Mouse (Mus musculus): ENCODE measurements around the gene Gpr157. TPM values are rescaled to one million over a fixed set of nuclear protein-coding genes. Genes with fewer than 3 reads are reported as not detected.
A peak's percentile ranks its signal among the peaks of the same experiment; 100 is the strongest.

The Gpr157 gene
- polyA plus RNA-seq, 1 experiment, result 5.1 TPM

DNA sequence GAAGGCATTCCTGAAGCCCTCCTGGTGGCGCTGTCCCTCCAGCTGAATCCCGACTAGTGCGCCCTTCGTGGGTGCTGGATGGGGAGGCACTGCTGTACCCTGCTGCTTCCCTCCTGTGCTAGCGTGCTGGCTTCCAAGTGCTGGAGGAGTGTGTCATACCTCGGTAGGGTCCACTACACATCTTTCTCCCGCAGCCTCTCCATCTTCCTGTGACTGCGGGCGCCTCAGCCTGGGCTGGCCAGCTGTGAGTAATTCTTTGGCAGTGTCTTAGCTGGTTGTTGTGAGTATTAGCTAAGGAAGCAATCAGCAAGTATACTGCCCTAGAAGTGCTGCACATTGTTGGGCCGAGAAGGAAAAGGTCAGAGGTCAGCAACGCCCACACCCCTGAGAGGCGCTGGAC, 18.9 kb upstream of the Gpr157 start:
- H3K27ac ChIP-seq (ENCODE audit: insufficient read depth, low read depth, low read length), result no peak overlapping the region
- no peak overlapping the region for H3K4me3 ChIP-seq (ENCODE audit: insufficient read depth, low read length)
- no peak for TF ChIP-seq POLR2A (IDR thresholded peaks at IDR 0.05; ENCODE audit: borderline replicate concordance, low read depth, low read length)
- no peak for TF ChIP-seq CTCF (IDR thresholded peaks at IDR 0.05; ENCODE audit: low read depth, low read length)
- peaks cover 19% of the 10 kb centered on the region for H3K4me1 ChIP-seq (ENCODE audit: control insufficient read depth, insufficient read depth, low read length)

DNA sequence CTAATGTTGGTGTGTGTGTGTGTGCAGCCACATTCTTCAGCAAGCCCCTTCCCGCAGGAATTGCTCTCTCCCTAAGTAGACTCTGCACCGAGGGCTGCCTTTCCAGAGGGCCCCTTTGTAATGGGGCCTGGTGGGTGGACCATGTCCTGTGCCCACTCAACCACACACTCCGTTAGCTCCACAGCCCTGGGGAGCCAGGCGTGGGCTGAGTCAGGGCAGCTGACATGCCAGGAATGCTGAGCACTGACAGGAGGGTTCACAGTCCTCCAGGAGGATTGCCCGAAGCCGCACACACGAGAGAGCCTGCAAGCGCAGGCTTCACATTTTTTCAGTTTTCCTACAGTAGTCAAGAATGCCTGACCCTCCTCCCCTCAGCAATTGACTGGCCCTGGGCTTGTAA, 17.0 kb upstream of the Gpr157 start:
- TF ChIP-seq CTCF (IDR thresholded peaks at IDR 0.05; ENCODE audit: low read depth, low read length) (no peak), POLR2A (IDR thresholded peaks at IDR 0.05; ENCODE audit: borderline replicate concordance, low read depth, low read length) (no peak)
- Histone ChIP-seq H3K4me1 (ENCODE audit: control insufficient read depth, insufficient read depth, low read length) (peaks cover 8% of the 10 kb centered on the region), H3K4me3 (ENCODE audit: insufficient read depth, low read length) (no peak overlapping the region), H3K27ac (ENCODE audit: insufficient read depth, low read depth, low read length) (no peak overlapping the region)

DNA sequence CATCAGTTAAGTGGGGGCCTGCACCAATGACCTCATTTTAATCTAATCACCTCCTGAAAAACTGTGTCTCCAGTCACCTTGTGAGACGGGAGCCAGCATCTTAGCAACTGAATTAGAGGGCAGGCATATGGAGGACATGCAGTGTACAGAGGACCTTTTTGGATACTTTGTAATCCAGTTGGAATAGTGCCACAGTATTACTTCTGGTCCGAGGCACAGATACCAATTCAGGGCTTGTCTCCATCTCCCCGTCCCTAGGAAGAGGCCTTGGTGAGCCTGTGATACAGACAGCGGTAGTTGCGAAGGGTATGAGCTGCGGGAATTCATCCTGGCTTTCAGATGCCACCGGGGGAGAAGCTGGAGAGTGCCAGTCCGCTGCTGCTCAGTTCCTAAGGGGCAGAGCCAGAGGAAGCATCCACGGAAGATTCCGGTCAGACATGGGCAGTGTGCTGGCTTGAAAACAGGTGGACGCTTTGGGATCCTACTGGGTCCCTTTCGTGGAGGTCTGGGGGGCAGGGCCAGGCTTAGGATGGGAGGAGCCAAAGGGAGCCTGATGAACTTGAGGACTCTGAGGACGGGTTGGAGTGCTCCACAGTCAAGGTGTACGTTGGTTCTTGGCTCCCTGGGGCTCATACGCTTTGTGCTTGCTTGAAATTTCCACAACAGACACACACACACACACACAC, 14.6 kb upstream of the Gpr157 start:
- H3K4me3 ChIP-seq (ENCODE audit: insufficient read depth, low read length), result no peak overlapping the region
- TF ChIP-seq CTCF (IDR thresholded peaks at IDR 0.05; ENCODE audit: low read depth, low read length) (no peak), POLR2A (IDR thresholded peaks at IDR 0.05; ENCODE audit: borderline replicate concordance, low read depth, low read length) (no peak)
- no peak overlapping the region for H3K27ac ChIP-seq (ENCODE audit: insufficient read depth, low read depth, low read length)
- H3K4me1 ChIP-seq (ENCODE audit: control insufficient read depth, insufficient read depth, low read length), result peaks cover 16% of the 10 kb centered on the region

DNA sequence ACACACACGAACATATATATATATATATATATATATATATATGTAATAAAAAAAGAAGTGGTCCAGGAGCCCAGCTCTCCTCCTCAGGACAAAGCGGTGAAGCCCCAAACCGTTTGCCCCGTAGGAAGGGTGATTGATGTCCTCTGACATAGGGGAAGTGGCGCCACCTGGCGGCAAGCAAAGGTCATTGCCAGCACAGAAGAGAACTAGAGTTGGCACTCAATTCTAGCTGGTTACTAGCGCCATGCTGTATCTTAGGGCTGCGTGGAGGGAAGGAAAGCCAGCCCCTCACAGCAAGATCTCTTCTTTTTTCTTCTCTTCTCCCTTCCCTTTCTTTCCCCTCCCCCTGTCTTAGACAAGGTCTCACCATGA, 14.1 kb upstream of the Gpr157 start:
- Histone ChIP-seq H3K4me3 (ENCODE audit: insufficient read depth, low read length) (no peak overlapping the region), H3K4me1 (ENCODE audit: control insufficient read depth, insufficient read depth, low read length) (peaks cover 16% of the 10 kb centered on the region), H3K27ac (ENCODE audit: insufficient read depth, low read depth, low read length) (no peak overlapping the region)
- TF ChIP-seq POLR2A (IDR thresholded peaks at IDR 0.05; ENCODE audit: borderline replicate concordance, low read depth, low read length) (no peak), CTCF (IDR thresholded peaks at IDR 0.05; ENCODE audit: low read depth, low read length) (peak; percentile 82; the same call in 1 of the 2 replicates)

DNA sequence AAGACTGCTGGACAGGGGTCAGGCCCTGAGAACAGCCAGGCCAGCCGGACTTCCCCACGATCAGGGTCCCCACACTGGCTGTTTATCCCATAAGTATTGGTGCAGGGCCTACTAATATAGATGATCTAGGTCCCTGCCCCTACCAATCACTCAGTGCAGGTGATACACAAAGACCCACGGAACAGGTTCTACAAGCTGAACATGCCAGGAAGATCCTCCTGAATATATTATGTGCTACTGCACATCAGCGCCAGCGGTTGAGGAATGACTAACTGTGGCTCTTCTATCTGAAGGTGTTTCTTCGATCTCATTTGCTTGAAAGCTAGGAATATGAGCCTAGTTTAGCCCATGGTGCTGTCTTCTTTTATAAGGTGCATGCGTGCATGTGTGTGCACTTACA, 11.8 kb upstream of the Gpr157 start:
- peak overlapping the region; percentile 65 for H3K27ac ChIP-seq (ENCODE audit: insufficient read depth, low read depth, low read length)
- peaks cover 34% of the 10 kb centered on the region for H3K4me1 ChIP-seq (ENCODE audit: control insufficient read depth, insufficient read depth, low read length)
- TF ChIP-seq POLR2A (IDR thresholded peaks at IDR 0.05; ENCODE audit: borderline replicate concordance, low read depth, low read length) (no peak), CTCF (IDR thresholded peaks at IDR 0.05; ENCODE audit: low read depth, low read length) (no peak)
- no peak overlapping the region for H3K4me3 ChIP-seq (ENCODE audit: insufficient read depth, low read length)

DNA sequence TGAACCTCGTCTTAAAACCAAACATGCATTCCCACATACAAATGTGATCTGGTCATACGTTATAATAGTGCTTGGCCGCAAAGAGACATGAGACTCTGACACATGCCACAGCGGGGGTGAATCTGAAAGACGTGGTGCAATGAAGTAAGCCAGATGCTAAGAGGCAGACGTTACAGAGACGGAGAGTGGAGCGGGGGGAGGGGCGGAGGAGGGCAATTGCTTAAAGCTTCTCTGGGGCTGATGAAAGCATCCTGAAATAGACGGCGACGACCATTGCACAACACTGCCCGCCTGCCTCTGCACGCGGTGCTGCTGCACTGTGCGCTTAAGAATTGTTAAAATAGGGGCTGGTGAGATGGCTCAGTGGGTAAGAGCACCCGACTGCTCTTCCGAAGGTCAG, 11.0 kb upstream of the Gpr157 start:
- Histone ChIP-seq H3K4me1 (ENCODE audit: control insufficient read depth, insufficient read depth, low read length) (peaks cover 39% of the 10 kb centered on the region), H3K4me3 (ENCODE audit: insufficient read depth, low read length) (0 out of 2 replicates have a peak overlapping the region, but pooled peaks have one; percentile 0), H3K27ac (ENCODE audit: insufficient read depth, low read depth, low read length) (peak overlapping the region; percentile 65)
- TF ChIP-seq POLR2A (IDR thresholded peaks at IDR 0.05; ENCODE audit: borderline replicate concordance, low read depth, low read length) (no peak), CTCF (IDR thresholded peaks at IDR 0.05; ENCODE audit: low read depth, low read length) (no peak)

DNA sequence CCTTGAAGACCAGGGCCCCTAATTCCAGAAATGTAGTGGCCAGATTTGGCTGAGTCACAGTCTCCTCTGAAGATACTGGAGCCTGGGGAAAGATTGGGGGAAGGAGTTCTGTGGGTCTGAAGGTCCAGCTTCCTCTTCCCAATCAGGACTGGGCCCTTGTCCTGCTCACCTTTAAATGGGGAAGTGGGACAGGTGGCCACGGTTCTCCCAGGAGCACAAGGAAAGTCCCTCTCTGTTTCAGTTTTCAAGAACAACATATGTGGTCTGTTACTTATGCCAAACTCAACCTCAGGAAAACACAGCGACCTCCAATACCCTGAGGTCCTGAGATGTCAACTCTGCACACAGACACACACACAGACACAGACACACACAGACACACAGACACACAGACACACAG, 8.5 kb upstream of the Gpr157 start:
- 0 out of 2 replicates have a peak, but pooled peaks have one; percentile 3 for TF ChIP-seq CTCF (IDR thresholded peaks at IDR 0.05; ENCODE audit: low read depth, low read length)
- no peak for TF ChIP-seq POLR2A (IDR thresholded peaks at IDR 0.05; ENCODE audit: borderline replicate concordance, low read depth, low read length)
- peak overlapping the region; percentile 67 for H3K27ac ChIP-seq (ENCODE audit: insufficient read depth, low read depth, low read length)
- H3K4me3 ChIP-seq (ENCODE audit: insufficient read depth, low read length), result no peak overlapping the region
- peaks cover 47% of the 10 kb centered on the region for H3K4me1 ChIP-seq (ENCODE audit: control insufficient read depth, insufficient read depth, low read length)

DNA sequence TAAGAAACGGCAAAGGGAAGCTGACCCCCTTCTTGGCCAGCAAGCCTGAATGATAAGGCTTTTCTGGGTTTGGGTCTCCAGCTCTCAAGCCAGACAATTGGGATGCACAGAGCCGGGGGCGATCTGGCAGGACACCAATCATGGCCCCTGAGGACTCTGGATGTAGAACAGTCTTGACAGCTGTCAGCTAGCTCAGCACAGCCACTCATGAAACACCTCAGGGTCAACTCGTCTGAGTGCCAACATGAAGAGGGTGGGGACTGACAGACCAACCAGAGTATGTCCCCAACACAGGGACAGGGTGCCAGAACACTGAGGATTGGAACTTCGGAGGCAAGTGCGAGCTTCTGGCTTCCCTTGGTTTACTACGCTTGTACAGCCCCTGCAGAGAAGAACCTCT, 7.9 kb upstream of the Gpr157 start:
- peaks cover 47% of the 10 kb centered on the region for H3K4me1 ChIP-seq (ENCODE audit: control insufficient read depth, insufficient read depth, low read length)
- no peak overlapping the region for H3K4me3 ChIP-seq (ENCODE audit: insufficient read depth, low read length)
- H3K27ac ChIP-seq (ENCODE audit: insufficient read depth, low read depth, low read length), result peak overlapping the region; percentile 83; the same call in 1 of the 2 replicates
- TF ChIP-seq POLR2A (IDR thresholded peaks at IDR 0.05; ENCODE audit: borderline replicate concordance, low read depth, low read length) (no peak), CTCF (IDR thresholded peaks at IDR 0.05; ENCODE audit: low read depth, low read length) (no peak)

DNA sequence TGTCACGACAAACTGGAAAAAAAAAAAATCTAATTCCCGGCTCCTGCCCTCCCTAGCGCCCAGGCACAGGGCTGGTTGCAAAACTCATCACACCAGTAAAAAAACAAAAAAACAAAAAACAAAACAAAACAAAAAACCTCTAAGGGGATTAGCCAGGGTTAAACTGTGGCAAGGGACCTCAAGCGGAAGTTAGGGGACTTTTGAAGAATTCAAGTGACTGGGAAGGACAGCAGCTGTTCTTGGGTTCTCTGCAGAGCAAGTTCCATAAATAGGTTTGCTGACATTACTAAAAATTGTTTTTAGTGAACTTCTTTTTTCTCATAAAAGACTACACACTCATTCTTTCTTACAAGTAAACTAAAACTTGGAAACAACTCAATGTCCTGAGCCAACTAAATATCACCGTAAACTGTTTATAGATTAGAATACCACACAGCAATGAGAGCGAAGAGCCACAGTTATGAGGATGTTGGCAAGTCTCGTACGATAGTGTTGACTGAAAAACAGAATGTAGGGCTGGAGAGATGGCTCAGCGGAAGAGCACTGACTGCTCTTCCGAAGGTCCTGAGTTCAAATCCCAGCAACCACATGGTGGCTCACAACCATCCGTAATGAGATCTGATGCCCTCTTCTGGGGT, 6.7 kb upstream of the Gpr157 start:
- TF ChIP-seq POLR2A (IDR thresholded peaks at IDR 0.05; ENCODE audit: borderline replicate concordance, low read depth, low read length) (no peak), CTCF (IDR thresholded peaks at IDR 0.05; ENCODE audit: low read depth, low read length) (no peak)
- H3K27ac ChIP-seq (ENCODE audit: insufficient read depth, low read depth, low read length), result peak overlapping the region; percentile 91
- H3K4me3 ChIP-seq (ENCODE audit: insufficient read depth, low read length), result no peak overlapping the region

DNA sequence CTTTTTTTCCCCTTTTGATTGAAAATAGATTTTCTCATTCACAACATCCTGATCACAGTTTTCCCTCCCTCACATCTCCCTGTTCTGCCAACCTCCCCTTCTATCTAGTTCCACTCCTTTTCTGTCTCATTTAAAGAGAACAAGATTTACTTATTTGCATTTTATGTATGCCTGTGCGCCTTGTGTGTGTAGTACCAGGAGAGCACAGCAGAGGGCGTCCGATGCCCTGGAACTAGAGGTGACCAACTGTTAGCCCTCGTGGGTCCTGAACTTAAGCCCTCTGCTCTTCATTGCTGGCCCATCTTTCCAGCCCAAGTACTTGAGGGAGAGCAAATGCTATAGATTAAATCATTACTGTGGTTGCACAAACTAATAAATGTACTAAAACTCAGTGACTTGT, 1.8 kb upstream of the Gpr157 start:
- H3K4me3 ChIP-seq (ENCODE audit: insufficient read depth, low read length), result no peak overlapping the region

More for the DNA sequence above, 6.7 kb upstream of the Gpr157 start:
- peaks cover 40% of the 10 kb centered on the region for H3K4me1 ChIP-seq (ENCODE audit: control insufficient read depth, insufficient read depth, low read length)

More for the DNA sequence above, 1.8 kb upstream of the Gpr157 start:
- H3K27ac ChIP-seq (ENCODE audit: insufficient read depth, low read depth, low read length), result no peak overlapping the region
- peaks cover 25% of the 10 kb centered on the region for H3K4me1 ChIP-seq (ENCODE audit: control insufficient read depth, insufficient read depth, low read length)
- TF ChIP-seq CTCF (IDR thresholded peaks at IDR 0.05; ENCODE audit: low read depth, low read length) (no peak), POLR2A (IDR thresholded peaks at IDR 0.05; ENCODE audit: borderline replicate concordance, low read depth, low read length) (no peak)

All from bone marrow macrophage, adult 2 months (primary cell).